8 mouse cellular contexts compared by ENCODE assay signal in genomic region chr4:132345843-132346212, GRCm38 (mm10). TPM values are rescaled to one million over a fixed set of nuclear protein-coding genes. Genes with fewer than 3 reads are reported as not detected.
DNase-seq lines count a peak whose midpoint lies in the region; ATAC-seq and TF ChIP-seq lines count a peak whose summit lies in the region.

No protein-coding gene starts in this region.

- H3K27ac ChIP-seq in kidney, adult 2 months (ENCODE audit: insufficient read depth, low read depth, low read length) = peak overlapping the region; percentile 80
- no peak overlapping the region for H3K27ac ChIP-seq in embryonic facial prominence, embryonic 13.5 days
- H3K27ac ChIP-seq in intestine, embryonic 14.5 days (ENCODE audit: low read depth) = 0 out of 2 replicates have a peak overlapping the region, but pooled peaks have one; percentile 67
- H3K27ac ChIP-seq in midbrain, postnatal 0 days (ENCODE audit: low read depth, low read length) = no peak overlapping the region

- TF ChIP-seq POLR2A in kidney, adult 2 months (IDR thresholded peaks at IDR 0.05; ENCODE audit: low read depth, low read length) = no peak

- DNase-seq in kidney, adult 2 months = no peak
- no peak for DNase-seq in kidney, postnatal 36 days
- DNase-seq in intestine, embryonic 14.5 days (ENCODE audit: low spot score) = no peak
- DNase-seq in midbrain, postnatal 0 days (ENCODE audit: low spot score) = no peak
- no peak for DNase-seq in spleen, adult 12 weeks (ENCODE audit: low spot score)
- DNase-seq in gastrocnemius, postnatal 4 days (ENCODE audit: low spot score in 2 of 2) = no peak
- no peak for DNase-seq in adipocyte (ENCODE audit: low spot score)

- no peak overlapping the region for H3K4me3 ChIP-seq in kidney, adult 2 months (ENCODE audit: insufficient read depth, low read depth, low read length)
- peak overlapping the region; percentile 81 for H3K4me3 ChIP-seq in embryonic facial prominence, embryonic 13.5 days
- H3K4me3 ChIP-seq in intestine, embryonic 14.5 days (ENCODE audit: low read depth, low read length) = peak overlapping the region; percentile 79; the same call in 1 of the 2 replicates
- H3K4me3 ChIP-seq in midbrain, postnatal 0 days (ENCODE audit: low read depth, low read length) = peak overlapping the region; percentile 83

- peaks cover 8% of the 10 kb centered on the region; the same call in 1 of the 2 replicates for H3K4me1 ChIP-seq in kidney, adult 2 months (ENCODE audit: control insufficient read depth, insufficient read depth, low read length)
- H3K4me1 ChIP-seq in embryonic facial prominence, embryonic 13.5 days = peaks cover 24% of the 10 kb centered on the region
- peaks cover 12% of the 10 kb centered on the region for H3K4me1 ChIP-seq in intestine, embryonic 14.5 days (replicated peaks; ENCODE audit: control insufficient read depth, insufficient read depth, low read length)
- H3K4me1 ChIP-seq in midbrain, postnatal 0 days (ENCODE audit: insufficient read depth, low read length) = peaks cover 7% of the 10 kb centered on the region; the same call in 1 of the 2 replicates

- peak overlapping the region; percentile 89 for H3K4me2 ChIP-seq in embryonic facial prominence, embryonic 13.5 days
- peak overlapping the region; percentile 88; the same call in 1 of the 2 replicates for H3K4me2 ChIP-seq in intestine, embryonic 14.5 days (ENCODE audit: low read length)
- peak overlapping the region; percentile 96; the same call in 1 of the 2 replicates for H3K4me2 ChIP-seq in midbrain, postnatal 0 days (ENCODE audit: low read depth, low read length, poor library complexity, severe bottlenecking)

- 37% methylated on average over 5 of the region's 5 CpGs for WGBS in kidney, adult 2 months
- WGBS in embryonic facial prominence, embryonic 13.5 days = 46% methylated on average over 5 of the region's 5 CpGs
- 44% methylated on average over 5 of the region's 5 CpGs for WGBS in intestine, embryonic 14.5 days
- 46% methylated on average over 5 of the region's 5 CpGs for WGBS in midbrain, postnatal 0 days

- peak overlapping the region; percentile 88; the same call in 1 of the 2 replicates for H3K9ac ChIP-seq in embryonic facial prominence, embryonic 13.5 days
- H3K9ac ChIP-seq in intestine, embryonic 14.5 days (ENCODE audit: low read length) = peak overlapping the region; percentile 88; the same call in 1 of the 2 replicates
- 0 out of 2 replicates have a peak overlapping the region, but pooled peaks have one; percentile 15 for H3K9ac ChIP-seq in midbrain, postnatal 0 days (replicated peaks; ENCODE audit: low read length, poor library complexity, severe bottlenecking)

- H3K27me3 ChIP-seq in kidney, adult 2 months (replicated peaks; ENCODE audit: control insufficient read depth, insufficient read depth, low read length) = no peaks in the 10 kb centered on the region
- no peaks in the 10 kb centered on the region for H3K27me3 ChIP-seq in embryonic facial prominence, embryonic 13.5 days
- H3K27me3 ChIP-seq in intestine, embryonic 14.5 days (replicated peaks; ENCODE audit: control insufficient read depth, insufficient read depth, low read length) = no peaks in the 10 kb centered on the region
- H3K27me3 ChIP-seq in midbrain, postnatal 0 days (ENCODE audit: insufficient read depth, low read length) = no peaks in the 10 kb centered on the region

- TF ChIP-seq CTCF in kidney, adult 2 months (conservative IDR thresholded peaks at IDR 0.05; ENCODE audit: insufficient read depth, insufficient read length, low read depth, low read length) = no peak
- TF ChIP-seq CTCF in midbrain, postnatal 0 days (IDR thresholded peaks at IDR 0.05) = no peak

- H3K36me3 ChIP-seq in kidney, adult 2 months (ENCODE audit: control insufficient read depth, insufficient read depth, low read length) = no peaks in the 10 kb centered on the region
- H3K36me3 ChIP-seq in embryonic facial prominence, embryonic 13.5 days = peaks cover 4% of the 10 kb centered on the region
- peaks cover 6% of the 10 kb centered on the region for H3K36me3 ChIP-seq in intestine, embryonic 14.5 days (ENCODE audit: control insufficient read depth, insufficient read depth, low read length)
- H3K36me3 ChIP-seq in midbrain, postnatal 0 days (ENCODE audit: insufficient read depth, low read length) = no peaks in the 10 kb centered on the region

- H3K9me3 ChIP-seq in embryonic facial prominence, embryonic 13.5 days = no peaks in the 10 kb centered on the region
- H3K9me3 ChIP-seq in intestine, embryonic 14.5 days (ENCODE audit: control insufficient read depth, low read length) = no peaks in the 10 kb centered on the region
- H3K9me3 ChIP-seq in midbrain, postnatal 0 days (ENCODE audit: low read length) = no peaks in the 10 kb centered on the region

- no peak for ATAC-seq in embryonic facial prominence, embryonic 13.5 days (ENCODE audit: insufficient number of reproducible peaks, insufficient read depth, low FRiP score, low TSS enrichment, low read depth)
- peak; percentile 2; the same call in 1 of the 2 replicates for ATAC-seq in intestine, embryonic 14.5 days (replicated peaks; ENCODE audit: low FRiP score, low TSS enrichment, low read depth)
- no peak for ATAC-seq in midbrain, postnatal 0 days (ENCODE audit: low FRiP score)

RNA-seq across cellular contexts. Expression of gene Rcc1, which starts 7.6 kb away (rescaled TPM):
- polyA plus RNA-seq in kidney, adult 2 months (2012; rRNA removed) = 9.4 and 10.1 TPM in 2 replicates
- polyA plus RNA-seq in embryonic facial prominence, embryonic 13.5 days (2015; fragmentation: Nextera tagmentation; extraction: Ambion mirVana) = 74.1 and 81.9 TPM in 2 replicates
- polyA plus RNA-seq in intestine, embryonic 14.5 days (2014; fragmentation: Nextera tagmentation; extraction: Ambion mirVana) = 65.7 and 66.6 TPM in 2 replicates
- total RNA-seq in midbrain, postnatal 0 days (2014; rRNA removed) = 18.7 and 23.4 TPM in 2 replicates
- 21.7 and 21.9 TPM in 2 replicates for polyA plus RNA-seq in midbrain, postnatal 0 days (2015; fragmentation: Nextera tagmentation; extraction: Ambion mirVana)
- total RNA-seq in gastrocnemius, postnatal 4 days (2021) = 10 to 100 TPM; 25.3 to 27.7 TPM

RNA-seq across cellular contexts. Expression of gene Trnau1ap, which starts 16.5 kb away (rescaled TPM):
- 24.4 and 30.2 TPM in 2 replicates for polyA plus RNA-seq in kidney, adult 2 months (2012; rRNA removed)
- 78.5 and 83.1 TPM in 2 replicates for polyA plus RNA-seq in embryonic facial prominence, embryonic 13.5 days (2015; fragmentation: Nextera tagmentation; extraction: Ambion mirVana)
- polyA plus RNA-seq in intestine, embryonic 14.5 days (2014; fragmentation: Nextera tagmentation; extraction: Ambion mirVana) = 72.8 and 75.4 TPM in 2 replicates
- 47.7 and 55.2 TPM in 2 replicates for total RNA-seq in midbrain, postnatal 0 days (2014; rRNA removed)
- polyA plus RNA-seq in midbrain, postnatal 0 days (2015; fragmentation: Nextera tagmentation; extraction: Ambion mirVana) = 56.9 and 63.0 TPM in 2 replicates
- 10 to 100 TPM; 25.0 to 26.6 TPM for total RNA-seq in gastrocnemius, postnatal 4 days (2021)

RNA-seq across cellular contexts. Expression of gene Rab42, which starts 42.6 kb away (rescaled TPM):
- 7.2 and 8.9 TPM in 2 replicates for polyA plus RNA-seq in kidney, adult 2 months (2012; rRNA removed)
- polyA plus RNA-seq in embryonic facial prominence, embryonic 13.5 days (2015; fragmentation: Nextera tagmentation; extraction: Ambion mirVana) = 2.1 and 2.6 TPM in 2 replicates
- 1.6 and 1.7 TPM in 2 replicates for polyA plus RNA-seq in intestine, embryonic 14.5 days (2014; fragmentation: Nextera tagmentation; extraction: Ambion mirVana)
- 0.38 and 3.3 TPM in 2 replicates for total RNA-seq in midbrain, postnatal 0 days (2014; rRNA removed)
- polyA plus RNA-seq in midbrain, postnatal 0 days (2015; fragmentation: Nextera tagmentation; extraction: Ambion mirVana) = 4.2 and 4.3 TPM in 2 replicates
- total RNA-seq in gastrocnemius, postnatal 4 days (2021) = 1 to 10 TPM; 1.0 to 1.3 TPM

Comparison
In these comparisons a context has a peak if more than half of its experiments do, and no peak if none do; other contexts are left out.
1. H3K27ac ChIP-seq: peak in kidney, adult 2 months (single experiment) and intestine, embryonic 14.5 days (single experiment); none in embryonic facial prominence, embryonic 13.5 days (single experiment) and midbrain, postnatal 0 days (single experiment).
2. H3K9ac ChIP-seq: peak in every context shown above with its lines; median percentile 88 in embryonic facial prominence, embryonic 13.5 days; 88 in intestine, embryonic 14.5 days; 15 in midbrain, postnatal 0 days.
3. Peak in every context shown above with its lines, with median percentiles within 50 percentile points of each other: H3K4me2 ChIP-seq.